Mouse (Mus musculus) kidney, postnatal 10 days (tissue): ENCODE results near the gene Sgk2.

Source experiments
- DNase-seq: peaks from one replicate; pipeline ENCODE4 v3.0.0; 2021; ENCODE audit warnings: mixed read lengths

The Sgk2 gene

GRCm38 (mm10) chr2:163061203-163062118, 74.3 kb downstream of the Sgk2 start:
- no peak for DNase-seq

GRCm38 (mm10) chr2:163062119-163062508, 75.0 kb downstream of the Sgk2 start:
- DNase-seq = no peak
